Mouse (Mus musculus): ENCODE measurements around the gene Atp6v1g1. TPM values are rescaled to one million over a fixed set of nuclear protein-coding genes. Genes with fewer than 3 reads are reported as not detected.

Gene Atp6v1g1
- polyA plus RNA-seq (2014; fragmentation: Illumina TruSeq; extraction: RNeasy Lipid Tissue Mini Kit (QIAGEN cat#74804); ENCODE audit: low read depth, low replicate concordance), result 545 TPM

DNA sequence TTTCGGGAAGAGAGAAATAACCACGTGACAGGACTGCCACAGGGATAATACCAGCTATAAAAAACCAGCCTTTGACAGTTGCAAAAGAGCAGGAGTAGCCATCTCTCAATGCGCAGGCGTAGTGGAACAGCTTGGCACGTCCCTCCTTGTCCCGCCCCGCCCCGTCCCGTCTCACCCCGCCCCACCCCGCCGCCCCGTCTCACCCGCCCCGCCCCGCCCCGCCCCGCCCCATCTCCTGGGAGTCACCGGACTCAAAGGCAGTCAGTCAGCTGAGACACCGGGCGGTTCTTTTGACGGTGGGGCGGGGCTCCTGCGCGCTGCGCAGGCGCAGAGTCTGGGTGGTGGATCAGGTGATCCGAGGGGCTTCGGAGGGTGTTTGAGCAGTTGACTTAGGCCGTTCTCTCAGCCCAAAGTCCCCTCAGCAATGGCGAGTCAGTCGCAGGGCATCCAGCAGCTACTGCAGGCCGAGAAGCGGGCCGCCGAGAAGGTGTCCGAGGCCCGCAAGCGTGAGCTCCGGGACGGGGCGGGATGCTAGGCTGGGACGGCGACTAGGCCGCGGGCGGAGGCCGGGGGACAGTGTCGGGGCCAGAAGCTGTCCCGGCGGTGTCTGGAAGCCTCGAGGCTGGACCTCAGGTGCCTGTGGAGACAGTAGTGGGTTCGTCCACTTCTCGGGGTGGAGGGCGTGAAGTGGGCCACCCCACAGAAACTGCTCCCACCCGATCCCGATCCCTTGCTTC lies at the start of gene Atp6v1g1:
TSS of gene Atp6v1g1 (plus strand) at position 279 of the 737 bp plus-strand sequence.

DNA sequence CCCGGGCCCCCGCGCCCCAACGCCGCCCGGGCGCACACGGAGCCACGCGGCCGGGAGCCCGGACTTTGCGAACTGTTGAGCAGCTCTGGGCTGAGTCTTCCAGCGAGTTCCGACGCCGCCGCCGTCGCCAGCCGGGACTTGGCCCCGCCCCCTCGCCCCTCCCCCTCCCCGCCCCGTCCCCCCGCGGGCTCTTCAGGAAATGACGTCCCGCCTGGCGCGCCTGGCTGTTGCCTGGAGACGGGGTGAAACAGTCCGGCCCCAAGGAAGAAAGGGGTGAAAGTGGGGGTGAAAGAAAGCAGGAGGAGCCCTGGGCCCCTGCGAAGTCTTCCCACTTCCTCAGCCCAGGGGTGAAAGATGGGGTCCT lies 48.7 kb upstream of the Atp6v1g1 start, which contains the start of gene Whrn:
TSS of gene Whrn (minus strand) at position 77 of the 364 bp plus-strand sequence.

GRCm38 (mm10) chr4:63558407-63559081 lies 14.0 kb downstream of the Atp6v1g1 start, which contains the start of gene Tmem268:
Gene Tmem268, plus strand, starts transcription at chr4:63558781.

Other genes with a start within 250 kb of the Atp6v1g1 start
- not detected for gene Orm1, start 200.2 kb upstream of the Atp6v1g1 start, polyA plus RNA-seq (2014; fragmentation: Illumina TruSeq; extraction: RNeasy Lipid Tissue Mini Kit (QIAGEN cat#74804); ENCODE audit: low read depth, low replicate concordance)
- not detected for gene Orm3, start 188.6 kb upstream of the Atp6v1g1 start, polyA plus RNA-seq (2014; fragmentation: Illumina TruSeq; extraction: RNeasy Lipid Tissue Mini Kit (QIAGEN cat#74804); ENCODE audit: low read depth, low replicate concordance)
- not detected for gene Orm2, start 182.3 kb upstream of the Atp6v1g1 start, polyA plus RNA-seq (2014; fragmentation: Illumina TruSeq; extraction: RNeasy Lipid Tissue Mini Kit (QIAGEN cat#74804); ENCODE audit: low read depth, low replicate concordance)
- gene Akna, start 141.4 kb upstream of the Atp6v1g1 start, polyA plus RNA-seq (2014; fragmentation: Illumina TruSeq; extraction: RNeasy Lipid Tissue Mini Kit (QIAGEN cat#74804); ENCODE audit: low read depth, low replicate concordance), result not detected
- gene Whrn, start 48.8 kb upstream of the Atp6v1g1 start, polyA plus RNA-seq (2014; fragmentation: Illumina TruSeq; extraction: RNeasy Lipid Tissue Mini Kit (QIAGEN cat#74804); ENCODE audit: low read depth, low replicate concordance), result 0.49 TPM
- gene Tmem268, start 14.0 kb downstream of the Atp6v1g1 start, polyA plus RNA-seq (2014; fragmentation: Illumina TruSeq; extraction: RNeasy Lipid Tissue Mini Kit (QIAGEN cat#74804); ENCODE audit: low read depth, low replicate concordance), result 6.3 TPM
- gene Gm11213, start 60.5 kb downstream of the Atp6v1g1 start, polyA plus RNA-seq (2014; fragmentation: Illumina TruSeq; extraction: RNeasy Lipid Tissue Mini Kit (QIAGEN cat#74804); ENCODE audit: low read depth, low replicate concordance), result not detected
- not detected for gene Tex48, start 77.7 kb downstream of the Atp6v1g1 start, polyA plus RNA-seq (2014; fragmentation: Illumina TruSeq; extraction: RNeasy Lipid Tissue Mini Kit (QIAGEN cat#74804); ENCODE audit: low read depth, low replicate concordance)
- not detected for gene Gm11214, start 118.6 kb downstream of the Atp6v1g1 start, polyA plus RNA-seq (2014; fragmentation: Illumina TruSeq; extraction: RNeasy Lipid Tissue Mini Kit (QIAGEN cat#74804); ENCODE audit: low read depth, low replicate concordance)
- gene Tnfsf15, start 200.3 kb downstream of the Atp6v1g1 start, polyA plus RNA-seq (2014; fragmentation: Illumina TruSeq; extraction: RNeasy Lipid Tissue Mini Kit (QIAGEN cat#74804); ENCODE audit: low read depth, low replicate concordance), result 3.6 TPM